Mouse (Mus musculus) olfactory bulb, adult 2 months (tissue): Measurements from ENCODE around the gene Sbp. TPM values are rescaled to one million over a fixed set of nuclear protein-coding genes. Genes with fewer than 3 reads are reported as not detected.

Experiments used
- H3K27ac ChIP-seq: fragments of 200-500 bp; 2 replicates; pipeline ENCODE4 v1.5.1; 2012; ENCODE audit warnings: low read depth, low read length; ENCODE audit not compliant: insufficient read depth
- H3K4me1 ChIP-seq: fragments of 200-500 bp; 2 replicates; pipeline ENCODE4 v1.6.1; 2012; ENCODE audit warnings: low read length; ENCODE audit not compliant: control insufficient read depth, insufficient read depth
- H3K4me3 ChIP-seq: fragments of 200-500 bp; 2 replicates; pipeline ENCODE4 v1.5.1; 2012; ENCODE audit warnings: mild to moderate bottlenecking, low read depth, low read length, moderate library complexity; ENCODE audit not compliant: insufficient read depth
- CTCF ChIP-seq: fragments of 200-500 bp; IDR thresholded peaks from 2 replicates; pipeline ENCODE4 v1.5.1; 2012; ENCODE audit warnings: low read depth, mild to moderate bottlenecking, low read length, moderate library complexity; ENCODE audit not compliant: insufficient read depth
- POLR2A ChIP-seq: fragments of 200-500 bp; IDR thresholded peaks from 2 replicates; pipeline ENCODE4 v1.6.1; 2012; ENCODE audit warnings: mild to moderate bottlenecking, low read depth, low read length, moderate library complexity; ENCODE audit not compliant: insufficient read depth
- WGBS: fragments of 180-500 bp; shearing (Covaris S2); methylation state at CpG from one replicate; pipeline ENCODE4 v1.1.7; 2018; 5-methylcytosine and 5-hydroxymethylcytosine counted together
- polyA plus RNA-seq: library from polyadenylated mRNA; stranded (reverse); fragments of >200 nt; gene quantifications from 2 replicates; pipeline ENCODE4 v1.2.4, GENCODE M21; 2012; ENCODE audit warnings: low replicate concordance; ENCODE audit not compliant: missing spikeins, insufficient read depth, insufficient read length

Gene Sbp
- polyA plus RNA-seq, 1 experiment = not detected

GRCm38 (mm10) chr17:23961573-23962122 is 20.2 kb downstream of the Sbp start:
- peaks cover 3% of the 10 kb centered on the region; the same call in 1 of the 2 replicates for H3K4me1 ChIP-seq
- TF ChIP-seq POLR2A = no peak
- TF ChIP-seq CTCF = no peak
- no peak overlapping the region for H3K4me3 ChIP-seq
- WGBS = 32% methylated on average over 4 of the region's 4 CpGs
- H3K27ac ChIP-seq = no peak overlapping the region

GRCm38 (mm10) chr17:23965805-23966425 is 24.4 kb downstream of the Sbp start:
- H3K4me3 ChIP-seq = no peak overlapping the region
- no peak overlapping the region for H3K27ac ChIP-seq
- 45% methylated on average over 6 of the region's 6 CpGs for WGBS
- H3K4me1 ChIP-seq = peaks cover 3% of the 10 kb centered on the region; the same call in 1 of the 2 replicates
- TF ChIP-seq POLR2A (no peak), CTCF (no peak)

GRCm38 (mm10) chr17:23966658-23967401 is 25.4 kb downstream of the Sbp start:
- Histone ChIP-seq H3K4me3 (no peak overlapping the region), H3K27ac (no peak overlapping the region), H3K4me1 (peaks cover 3% of the 10 kb centered on the region; the same call in 1 of the 2 replicates)
- no peak for TF ChIP-seq CTCF
- TF ChIP-seq POLR2A = no peak
- WGBS = 92% methylated on average over 10 of the region's 10 CpGs

- Histone ChIP-seq H3K4me1 (peaks cover 3% of the 10 kb centered on the region; the same call in 1 of the 2 replicates), H3K4me3 (no peak overlapping the region), H3K27ac (no peak overlapping the region)
- WGBS = 55% methylated on average over 2 of the region's 2 CpGs
- TF ChIP-seq CTCF (no peak), POLR2A (no peak)
Measured at GRCm38 (mm10) chr17:23968780-23969179, 27.3 kb downstream of the Sbp start.

- WGBS = 9% methylated on average over 1 of the region's 1 CpGs
Measured at GRCm38 (mm10) chr17:23969231-23969630, 27.8 kb downstream of the Sbp start.

GRCm38 (mm10) chr17:23971315-23971714 is 29.8 kb downstream of the Sbp start:
- H3K4me1 ChIP-seq = no peaks in the 10 kb centered on the region
- WGBS = 84% methylated on average over 9 of the region's 9 CpGs
- H3K27ac ChIP-seq = no peak overlapping the region
- TF ChIP-seq CTCF (no peak), POLR2A (no peak)
- no peak overlapping the region for H3K4me3 ChIP-seq

More at GRCm38 (mm10) chr17:23969231-23969630, 27.8 kb downstream of the Sbp start:
- no peak overlapping the region for H3K27ac ChIP-seq
- TF ChIP-seq CTCF (0 out of 2 replicates have a peak, but pooled peaks have one; percentile 19), POLR2A (no peak)
- H3K4me3 ChIP-seq = no peak overlapping the region
- peaks cover 3% of the 10 kb centered on the region; the same call in 1 of the 2 replicates for H3K4me1 ChIP-seq

GRCm38 (mm10) chr17:23976665-23977064 is 35.2 kb downstream of the Sbp start:
- no peak for TF ChIP-seq CTCF
- Histone ChIP-seq H3K27ac (no peak overlapping the region), H3K4me3 (no peak overlapping the region), H3K4me1 (peaks cover 2% of the 10 kb centered on the region; the same call in 1 of the 2 replicates)
- WGBS = 89% methylated on average over 4 of the region's 4 CpGs

- 73% methylated on average over 3 of the region's 3 CpGs for WGBS
- H3K4me3 ChIP-seq = no peak overlapping the region
Measured at GRCm38 (mm10) chr17:23979471-23979870, 38.0 kb downstream of the Sbp start.

GRCm38 (mm10) chr17:23980297-23980909 is 38.9 kb downstream of the Sbp start, which contains the start of gene Prss30:
Gene Prss30 (minus strand): TSS chr17:23980566.
- Histone ChIP-seq H3K4me1 (peaks cover 2% of the 10 kb centered on the region; the same call in 1 of the 2 replicates), H3K4me3 (no peak within 1 kb of the TSS), H3K27ac (no peak within 1 kb of the TSS)
- no peak for TF ChIP-seq POLR2A
- no peak for TF ChIP-seq CTCF
- 82% methylated on average over 10 of the region's 10 CpGs for WGBS

More at GRCm38 (mm10) chr17:23979471-23979870, 38.0 kb downstream of the Sbp start:
- no peak for TF ChIP-seq CTCF
- no peak for TF ChIP-seq POLR2A
- no peak overlapping the region for H3K27ac ChIP-seq
- H3K4me1 ChIP-seq = peaks cover 2% of the 10 kb centered on the region; the same call in 1 of the 2 replicates
